Mouse (Mus musculus) brown adipose tissue, adult 24 weeks (tissue): ENCODE measurements around the gene Cfap54. TPM values are rescaled to one million over a fixed set of nuclear protein-coding genes. Genes with fewer than 3 reads are reported as not detected.
A peak's percentile ranks its signal among the peaks of the same experiment; 100 is the strongest.

ENCODE experiments used
- H3K27ac ChIP-seq: fragments of 200-500 bp; replicated peaks from 2 replicates; pipeline ENCODE4 v1.5.1; 2012; ENCODE audit warnings: low read depth, mild to moderate bottlenecking, low read length
- H3K4me1 ChIP-seq: fragments of 200-500 bp; 2 replicates; pipeline ENCODE4 v1.6.1; 2012; ENCODE audit warnings: low read length, mixed read lengths; ENCODE audit not compliant: control insufficient read depth, insufficient read depth, insufficient read length
- H3K4me3 ChIP-seq: fragments of 200-500 bp; 2 replicates; pipeline ENCODE4 v1.5.1; 2012; ENCODE audit warnings: low read depth, mild to moderate bottlenecking, low read length, moderate library complexity; ENCODE audit not compliant: insufficient read depth
- polyA plus RNA-seq: library from polyadenylated mRNA; stranded (reverse); fragments of >200 nt; gene quantifications from 2 replicates; pipeline ENCODE4 v1.2.4, GENCODE M21; 2012; ENCODE audit not compliant: missing spikeins, insufficient read depth, insufficient read length

The Cfap54 gene
- polyA plus RNA-seq, 1 experiment = 2.8 TPM

GRCm38 (mm10) chr10:93083963-93084340 lies 2.5 kb upstream of the Cfap54 start:
- H3K4me3 ChIP-seq = no peak overlapping the region
- H3K4me1 ChIP-seq = peaks cover 2% of the 10 kb centered on the region; the same call in 1 of the 2 replicates

GRCm38 (mm10) chr10:93083198-93083962 lies 2.0 kb upstream of the Cfap54 start:
- no peak overlapping the region for H3K4me3 ChIP-seq
- peak overlapping the region; percentile 74 for H3K27ac ChIP-seq
- H3K4me1 ChIP-seq = peaks cover 2% of the 10 kb centered on the region; the same call in 1 of the 2 replicates

More at GRCm38 (mm10) chr10:93083963-93084340, 2.5 kb upstream of the Cfap54 start:
- no peak overlapping the region for H3K27ac ChIP-seq

- Histone ChIP-seq H3K4me1 (peaks cover 5% of the 10 kb centered on the region), H3K27ac (no peak overlapping the region), H3K4me3 (no peak overlapping the region)
Observed at GRCm38 (mm10) chr10:93079486-93079885, 1.9 kb downstream of the Cfap54 start.

GRCm38 (mm10) chr10:93077935-93078479 lies 3.4 kb downstream of the Cfap54 start:
- H3K4me1 ChIP-seq = peaks cover 8% of the 10 kb centered on the region
- no peak overlapping the region for H3K4me3 ChIP-seq
- no peak overlapping the region for H3K27ac ChIP-seq

GRCm38 (mm10) chr10:93076376-93076775 lies 5.0 kb downstream of the Cfap54 start:
- Histone ChIP-seq H3K4me3 (no peak overlapping the region), H3K27ac (no peak overlapping the region; the same call in 1 of the 2 replicates), H3K4me1 (peaks cover 9% of the 10 kb centered on the region)

GRCm38 (mm10) chr10:93075856-93076255 lies 5.6 kb downstream of the Cfap54 start:
- peak overlapping the region; percentile 80 for H3K27ac ChIP-seq
- peaks cover 9% of the 10 kb centered on the region for H3K4me1 ChIP-seq
- H3K4me3 ChIP-seq = no peak overlapping the region

- Histone ChIP-seq H3K4me3 (no peak overlapping the region), H3K27ac (peak overlapping the region; percentile 94), H3K4me1 (peaks cover 25% of the 10 kb centered on the region)
Observed at GRCm38 (mm10) chr10:93072769-93073168, 8.6 kb downstream of the Cfap54 start.

GRCm38 (mm10) chr10:93071753-93072152 lies 9.7 kb downstream of the Cfap54 start:
- H3K27ac ChIP-seq = peak overlapping the region; percentile 94

GRCm38 (mm10) chr10:93070121-93070898 lies 11.1 kb downstream of the Cfap54 start:
- H3K27ac ChIP-seq = peak overlapping the region; percentile 95

More at GRCm38 (mm10) chr10:93071753-93072152, 9.7 kb downstream of the Cfap54 start:
- Histone ChIP-seq H3K4me1 (peaks cover 27% of the 10 kb centered on the region), H3K4me3 (no peak overlapping the region)

GRCm38 (mm10) chr10:93069721-93070120 lies 11.7 kb downstream of the Cfap54 start:
- Histone ChIP-seq H3K4me1 (peaks cover 25% of the 10 kb centered on the region), H3K27ac (peak overlapping the region; percentile 95), H3K4me3 (no peak overlapping the region)

More at GRCm38 (mm10) chr10:93070121-93070898, 11.1 kb downstream of the Cfap54 start:
- Histone ChIP-seq H3K4me3 (no peak overlapping the region), H3K4me1 (peaks cover 27% of the 10 kb centered on the region)

GRCm38 (mm10) chr10:93069041-93069679 lies 12.3 kb downstream of the Cfap54 start:
- peak overlapping the region; percentile 99 for H3K27ac ChIP-seq
- H3K4me3 ChIP-seq = no peak overlapping the region
- peaks cover 24% of the 10 kb centered on the region for H3K4me1 ChIP-seq

GRCm38 (mm10) chr10:93064973-93065372 lies 16.4 kb downstream of the Cfap54 start:
- Histone ChIP-seq H3K4me3 (no peak overlapping the region), H3K27ac (no peak overlapping the region), H3K4me1 (peaks cover 13% of the 10 kb centered on the region; the same call in 1 of the 2 replicates)

GRCm38 (mm10) chr10:93063576-93063975 lies 17.8 kb downstream of the Cfap54 start:
- Histone ChIP-seq H3K4me3 (no peak overlapping the region), H3K4me1 (peaks cover 8% of the 10 kb centered on the region; the same call in 1 of the 2 replicates), H3K27ac (no peak overlapping the region)

GRCm38 (mm10) chr10:93062395-93062794 lies 19.0 kb downstream of the Cfap54 start:
- Histone ChIP-seq H3K27ac (no peak overlapping the region), H3K4me3 (no peak overlapping the region), H3K4me1 (no peaks in the 10 kb centered on the region)

GRCm38 (mm10) chr10:93053867-93054266 lies 27.6 kb downstream of the Cfap54 start:
- H3K27ac ChIP-seq = no peak overlapping the region
- H3K4me1 ChIP-seq = no peaks in the 10 kb centered on the region
- no peak overlapping the region for H3K4me3 ChIP-seq
